Mouse (Mus musculus) embryonic facial prominence, embryonic 11.5 days (tissue): ENCODE data around the gene Helz. TPM values are rescaled to one million over a fixed set of nuclear protein-coding genes. Genes with fewer than 3 reads are reported as not detected.
"Not testable (repeated sequence)": the region's sequence is repeated elsewhere in the genome, so short reads cannot be mapped to it uniquely, and the experiment has no call there.

Experiments
- ATAC-seq: fragments of 200-750 bp; cut with Nextera tagmentation; replicated peaks from 2 replicates; pipeline ENCODE4 v1.8.0; 2017; ENCODE audit warnings: low read depth; ENCODE audit not compliant: insufficient number of reproducible peaks, low FRiP score, low TSS enrichment
- DNase-seq: peaks from one replicate; pipeline ENCODE4 v3.0.0-alpha.2; 2015; ENCODE audit warnings: low spot score
- H3K27ac ChIP-seq: fragments of 300-500 bp; sonication (generic); replicated peaks from 2 replicates; pipeline ENCODE4 v1.5.1; 2014; ENCODE audit warnings: mild to moderate bottlenecking, low read depth, low read length, control low read depth
- H3K27me3 ChIP-seq: fragments of 300-500 bp; sonication (generic); 2 replicates; pipeline ENCODE4 v1.6.1; 2014; ENCODE audit warnings: mild to moderate bottlenecking, low read length, moderate library complexity, mixed read lengths; ENCODE audit not compliant: control insufficient read depth, insufficient read depth
- H3K36me3 ChIP-seq: fragments of 300-500 bp; sonication (generic); replicated peaks from 2 replicates; pipeline ENCODE4 v1.6.1; 2014; ENCODE audit warnings: low read depth, mild to moderate bottlenecking, low read length, moderate library complexity, mixed read lengths; ENCODE audit not compliant: control insufficient read depth, insufficient read depth
- H3K4me1 ChIP-seq: fragments of 300-500 bp; sonication (generic); 2 replicates; pipeline ENCODE4 v1.6.1; 2014; ENCODE audit warnings: low read length, mixed read lengths; ENCODE audit not compliant: control insufficient read depth, insufficient read depth
- H3K4me2 ChIP-seq: fragments of 300-500 bp; sonication (generic); 2 replicates; pipeline ENCODE4 v1.6.1; 2014; ENCODE audit warnings: low read depth, mild to moderate bottlenecking, control low read depth, low read length, moderate library complexity
- H3K4me3 ChIP-seq: fragments of 300-500 bp; sonication (generic); 2 replicates; pipeline ENCODE4 v1.5.1; 2014; ENCODE audit warnings: low read depth, low read length, control low read depth
- H3K9ac ChIP-seq: fragments of 300-500 bp; sonication (generic); replicated peaks from 2 replicates; pipeline ENCODE4 v1.6.1; 2014; ENCODE audit warnings: mild to moderate bottlenecking, control low read depth, low read length
- H3K9me3 ChIP-seq: fragments of 300-500 bp; sonication (generic); replicated peaks from 2 replicates; pipeline ENCODE4 v1.6.1; 2016; ENCODE audit warnings: mild to moderate bottlenecking, low read length, inconsistent platforms, mixed read lengths; ENCODE audit not compliant: control insufficient read depth
- WGBS: fragments of 180-500 bp; shearing (Covaris S2); extraction: QIAGEN DNeasy Blood & Tissue Kit; methylation state at CpG from one replicate; pipeline ENCODE4 v1.1.7; 2014; 5-methylcytosine and 5-hydroxymethylcytosine counted together
- polyA plus RNA-seq: library from polyadenylated mRNA; unstranded; fragments of >200 nt; fragmentation: Nextera tagmentation; extraction: Ambion mirVana; gene quantifications from 2 replicates; pipeline ENCODE4 v1.2.1, GENCODE M21; 2014

Helz gene
- polyA plus RNA-seq, 1 experiment from 2014 or later = 15.3 TPM

DNA sequence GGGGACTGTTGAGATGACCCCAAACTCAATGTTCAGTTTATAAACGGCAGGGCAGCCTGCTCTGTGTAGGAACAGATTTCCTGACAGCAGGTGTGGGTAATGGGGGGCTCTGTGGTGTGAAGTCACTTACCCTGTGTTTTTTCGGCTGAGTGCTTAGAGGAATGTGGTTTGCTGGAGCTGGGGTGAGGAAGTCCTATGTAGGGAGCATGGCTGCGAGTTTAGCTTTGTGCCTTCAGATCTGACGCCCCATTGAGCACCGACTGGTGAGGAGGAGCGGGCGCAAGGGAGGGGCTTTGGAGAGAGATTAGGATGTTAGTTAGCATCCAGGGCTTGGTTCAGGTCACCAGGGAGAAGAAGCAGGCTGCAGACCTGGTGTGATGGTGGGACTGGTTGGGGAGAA lies 28.5 kb downstream of the Helz start:
- ATAC-seq (0 out of 2 replicates have a peak, but pooled peaks have one; percentile 14), DNase-seq (no peak)
- 92% methylated on average over 7 of the region's 7 CpGs for WGBS
- Histone ChIP-seq H3K9ac (no peak overlapping the region), H3K27me3 (no peaks in the 10 kb centered on the region), H3K4me2 (no peak overlapping the region), H3K27ac (no peak overlapping the region), H3K36me3 (peaks cover 4% of the 10 kb centered on the region), H3K4me1 (no peaks in the 10 kb centered on the region), H3K4me3 (no peak overlapping the region), H3K9me3 (no peaks in the 10 kb centered on the region)

DNA sequence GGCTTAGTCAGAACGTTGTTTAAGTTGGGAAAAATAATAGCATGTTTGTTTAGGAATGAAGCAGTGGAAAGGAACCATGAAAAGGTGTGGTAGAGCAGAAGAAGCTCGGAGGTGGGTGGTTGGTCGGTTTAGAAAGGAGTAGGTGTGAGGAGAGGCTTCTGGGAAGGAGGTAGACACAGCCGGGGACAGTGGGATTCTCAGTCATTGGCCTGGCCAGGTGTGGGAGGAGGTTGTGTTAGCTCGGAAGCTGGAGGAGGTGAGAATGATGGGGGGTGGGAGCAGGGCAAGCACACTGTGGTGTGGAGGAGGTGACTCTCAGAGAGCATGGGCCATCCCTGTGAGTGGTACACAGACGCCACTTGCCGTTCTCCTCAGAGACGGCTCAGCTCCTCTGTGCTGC lies 29.7 kb downstream of the Helz start:
- ATAC-seq (no peak), DNase-seq (no peak)
- no peak overlapping the region for H3K9ac ChIP-seq
- no peak overlapping the region for H3K4me3 ChIP-seq
- peaks cover 4% of the 10 kb centered on the region for H3K36me3 ChIP-seq
- H3K4me2 ChIP-seq = no peak overlapping the region
- no peaks in the 10 kb centered on the region for H3K4me1 ChIP-seq
- no peaks in the 10 kb centered on the region for H3K9me3 ChIP-seq
- H3K27me3 ChIP-seq = no peaks in the 10 kb centered on the region
- 82% methylated on average over 8 of the region's 8 CpGs for WGBS
- no peak overlapping the region for H3K27ac ChIP-seq

DNA sequence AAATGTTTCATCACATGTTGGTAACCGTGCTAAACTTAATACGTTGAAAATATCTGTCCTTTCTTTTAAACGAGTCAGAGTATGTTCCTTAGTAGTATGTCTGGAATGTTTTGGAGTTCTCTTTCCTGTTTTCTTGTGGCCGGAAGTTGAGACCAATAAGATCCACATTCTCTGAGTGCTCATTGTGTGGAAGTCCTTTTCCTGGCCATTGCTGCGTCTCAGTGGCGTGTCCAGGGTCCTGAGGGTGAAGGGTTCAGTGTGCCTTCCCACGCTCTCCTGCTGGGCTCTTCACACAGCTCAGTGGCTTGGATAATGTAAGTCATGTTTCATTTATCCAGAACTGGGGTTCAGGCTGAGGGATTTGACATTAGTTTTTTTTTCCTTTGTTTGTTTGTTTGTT lies 30.5 kb downstream of the Helz start:
- 72% methylated on average over 7 of the region's 7 CpGs for WGBS
- Histone ChIP-seq H3K4me1 (no peaks in the 10 kb centered on the region), H3K4me3 (no peak overlapping the region), H3K9ac (no peak overlapping the region), H3K27me3 (no peaks in the 10 kb centered on the region), H3K9me3 (no peaks in the 10 kb centered on the region), H3K36me3 (peaks cover 4% of the 10 kb centered on the region), H3K27ac (no peak overlapping the region), H3K4me2 (no peak overlapping the region)
- no peak for ATAC-seq
- DNase-seq = no peak

DNA sequence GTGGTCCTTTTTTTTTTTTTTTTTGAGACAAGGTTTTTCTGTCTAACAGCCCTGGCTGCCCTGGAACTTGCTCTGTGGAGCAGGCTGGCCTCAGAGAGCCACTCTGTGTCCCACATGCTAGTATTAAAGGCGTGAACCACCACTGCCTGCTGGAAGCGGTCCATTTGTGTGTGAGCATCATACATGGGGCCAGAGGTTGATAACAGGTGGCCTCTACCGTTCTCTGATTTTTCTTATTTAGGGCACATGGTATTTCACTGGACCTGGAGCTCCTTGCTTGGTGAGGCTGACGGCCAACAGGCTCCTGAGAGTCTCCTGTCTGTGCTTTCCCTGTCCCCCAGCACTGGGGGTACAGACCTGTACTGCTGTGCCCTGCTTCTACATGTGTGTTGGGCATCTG lies 33.1 kb downstream of the Helz start:
- Histone ChIP-seq H3K4me1 (no peaks in the 10 kb centered on the region), H3K36me3 (no peaks in the 10 kb centered on the region; the same call in 1 of the 2 replicates), H3K4me2 (no peak overlapping the region), H3K4me3 (no peak overlapping the region), H3K27ac (no peak overlapping the region), H3K9me3 (no peaks in the 10 kb centered on the region), H3K27me3 (no peaks in the 10 kb centered on the region), H3K9ac (no peak overlapping the region)
- WGBS = 96% methylated on average over 4 of the region's 4 CpGs
- DNase-seq (no peak), ATAC-seq (no peak)

DNA sequence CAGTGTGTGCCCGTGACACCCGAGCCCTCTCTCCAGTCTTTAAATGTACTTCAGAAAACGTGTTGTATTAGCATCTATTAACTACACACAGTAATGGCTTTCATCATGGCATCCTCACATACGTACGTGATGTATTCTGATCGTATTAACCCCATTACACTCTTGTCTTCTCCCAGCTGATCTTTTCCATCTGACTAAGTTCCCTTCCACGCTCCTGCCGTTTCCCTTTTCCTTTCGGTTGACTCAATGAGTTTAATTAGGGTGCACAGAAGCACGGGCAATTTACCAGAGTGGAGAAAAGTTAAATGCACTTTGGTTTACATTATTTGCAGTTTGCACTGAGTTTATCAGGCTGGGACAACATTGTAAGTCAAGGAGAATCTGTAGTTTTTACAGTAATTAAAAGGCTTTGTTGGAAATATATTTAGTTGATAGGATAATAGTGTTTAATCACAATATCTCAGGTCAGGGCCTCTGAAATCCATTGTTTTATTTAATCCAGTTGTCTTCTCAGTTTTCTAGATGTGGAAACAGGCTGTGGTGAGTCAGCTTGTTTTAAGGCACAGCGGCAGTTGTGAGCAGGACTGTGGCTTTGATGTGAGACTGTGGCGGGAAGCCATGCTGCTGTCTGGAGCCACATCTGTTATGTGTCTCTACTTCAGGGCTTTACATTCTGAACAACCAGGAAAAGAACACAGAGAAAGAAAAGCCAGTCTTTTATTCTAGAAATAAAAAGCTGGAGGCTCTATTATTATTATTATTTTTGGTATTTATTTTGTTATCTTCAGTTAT lies 37.1 kb downstream of the Helz start:
- Histone ChIP-seq H3K36me3 (no peaks in the 10 kb centered on the region), H3K9me3 (no peaks in the 10 kb centered on the region), H3K9ac (no peak overlapping the region), H3K4me2 (no peak overlapping the region), H3K27me3 (no peaks in the 10 kb centered on the region), H3K27ac (no peak overlapping the region), H3K4me1 (no peaks in the 10 kb centered on the region), H3K4me3 (no peak overlapping the region)
- 60% methylated on average over 12 of the region's 12 CpGs for WGBS
- no peak for ATAC-seq
- peak; percentile 42 for DNase-seq

DNA sequence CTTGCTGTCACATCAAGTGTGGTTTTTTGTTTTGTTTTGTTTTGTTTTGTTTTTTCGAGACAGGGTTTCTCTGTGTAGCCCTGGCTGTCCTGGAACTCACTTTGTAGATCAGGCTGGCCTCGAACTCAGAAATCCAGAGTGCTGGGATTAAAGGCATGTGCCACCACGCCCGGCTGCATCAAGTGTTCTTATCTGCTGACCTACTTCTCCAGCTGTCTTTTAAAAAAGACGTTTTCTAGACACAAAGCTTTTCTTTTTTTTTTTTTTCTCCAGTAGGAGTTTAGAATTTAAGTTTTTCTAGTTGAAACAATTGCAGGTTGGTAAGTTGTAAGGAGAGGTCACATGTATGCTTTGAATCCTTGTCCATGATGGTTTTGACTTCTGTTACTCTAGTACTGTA lies 38.4 kb downstream of the Helz start:
- WGBS = 93% methylated on average over 5 of the region's 5 CpGs
- not testable (repeated sequence) for H3K4me2 ChIP-seq, H3K36me3 ChIP-seq, H3K9ac ChIP-seq, H3K9me3 ChIP-seq, H3K4me3 ChIP-seq, ATAC-seq, H3K27me3 ChIP-seq, DNase-seq, H3K4me1 ChIP-seq, H3K27ac ChIP-seq

DNA sequence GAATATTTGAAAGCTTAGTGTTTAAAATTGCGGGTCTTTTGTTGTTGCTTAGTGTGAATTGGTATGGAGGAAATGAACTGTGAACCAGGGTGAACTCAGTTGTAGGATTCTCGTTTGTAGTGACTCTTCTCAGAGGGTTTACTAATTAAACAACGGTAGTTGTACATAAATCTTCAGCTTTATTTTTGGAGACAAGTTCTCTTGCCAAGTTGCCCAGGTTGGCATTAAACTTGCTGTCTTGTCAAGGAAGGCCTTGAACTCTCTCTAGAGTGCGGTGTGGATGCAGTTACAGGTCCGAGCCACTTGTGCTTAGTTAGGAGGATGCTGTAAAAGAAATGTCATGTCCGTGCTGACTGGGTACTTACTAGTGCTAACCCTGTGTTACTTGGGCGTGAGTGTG lies 39.4 kb downstream of the Helz start:
- DNase-seq = no peak
- H3K4me2 ChIP-seq = no peak overlapping the region
- no peaks in the 10 kb centered on the region for H3K4me1 ChIP-seq
- H3K4me3 ChIP-seq = no peak overlapping the region
- 93% methylated on average over 7 of the region's 7 CpGs for WGBS
- H3K9me3 ChIP-seq = no peaks in the 10 kb centered on the region
- H3K36me3 ChIP-seq = no peaks in the 10 kb centered on the region
- no peak for ATAC-seq
- no peak overlapping the region for H3K9ac ChIP-seq
- no peaks in the 10 kb centered on the region for H3K27me3 ChIP-seq
- H3K27ac ChIP-seq = no peak overlapping the region

DNA sequence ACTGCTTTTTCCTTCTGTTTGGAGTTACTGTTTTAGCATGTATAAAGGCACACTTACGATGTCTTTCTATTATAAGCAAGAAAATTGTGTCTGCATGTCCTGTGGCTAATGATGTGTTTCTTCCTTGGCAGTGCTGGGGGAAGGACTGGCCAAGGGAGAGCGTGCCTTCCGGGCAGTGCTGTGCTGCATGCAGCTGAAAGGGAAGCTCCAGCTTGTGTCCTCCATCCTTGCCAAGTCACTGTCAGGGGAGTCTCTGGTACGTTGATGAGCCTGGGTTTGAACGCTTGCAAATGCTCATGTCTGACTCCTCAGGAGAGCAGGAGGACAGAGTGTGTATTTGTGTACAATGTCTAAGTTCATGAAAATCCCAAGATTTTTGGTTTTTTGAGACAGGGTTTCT lies 44.8 kb downstream of the Helz start:
- Histone ChIP-seq H3K27me3 (no peaks in the 10 kb centered on the region), H3K9ac (no peak overlapping the region), H3K36me3 (no peaks in the 10 kb centered on the region), H3K4me1 (no peaks in the 10 kb centered on the region), H3K9me3 (no peaks in the 10 kb centered on the region), H3K4me3 (no peak overlapping the region), H3K27ac (no peak overlapping the region), H3K4me2 (no peak overlapping the region)
- ATAC-seq (no peak), DNase-seq (no peak)
- 93% methylated on average over 5 of the region's 5 CpGs for WGBS
